Mouse (Mus musculus) thymus, postnatal 36 days (tissue): ENCODE results near the gene Etnk2.
"Not testable (repeated sequence)": the region's sequence is repeated elsewhere in the genome, so short reads cannot be mapped to it uniquely, and the experiment has no call there.

Source experiments
- DNase-seq, 2 experiments: peaks; one replicate each; pipeline ENCODE4 v3.0.0; 2022; ENCODE audit warnings: mixed read lengths in 2 of 2

The Etnk2 gene

GRCm38 (mm10) chr1:133363276-133364021 lies at the start of gene Etnk2:
Gene Etnk2 (plus strand): TSS chr1:133363572.
- DNase-seq, result peak; percentile 56 to 63

DNA sequence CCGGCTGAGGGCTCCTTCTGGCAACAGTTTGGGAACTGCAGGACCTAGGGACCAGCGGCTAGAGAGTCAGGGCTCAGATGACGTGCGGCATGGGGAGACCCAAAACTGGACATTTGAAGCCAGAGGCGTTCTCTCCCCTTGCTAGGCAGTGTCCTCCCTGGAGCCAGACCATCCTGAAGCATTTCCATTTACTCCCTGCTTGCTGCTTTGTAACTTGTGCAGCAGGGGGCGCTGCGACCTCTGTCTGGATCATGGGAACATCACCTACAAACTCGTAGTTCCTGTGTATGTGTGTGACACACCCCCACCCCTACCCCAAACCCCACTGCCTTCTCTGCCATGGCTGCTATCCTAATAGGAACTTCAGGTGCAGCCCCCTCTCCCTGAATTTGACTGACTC lies 49.0 kb upstream of the Etnk2 start:
- DNase-seq, result peak; percentile 53 to 58

DNA sequence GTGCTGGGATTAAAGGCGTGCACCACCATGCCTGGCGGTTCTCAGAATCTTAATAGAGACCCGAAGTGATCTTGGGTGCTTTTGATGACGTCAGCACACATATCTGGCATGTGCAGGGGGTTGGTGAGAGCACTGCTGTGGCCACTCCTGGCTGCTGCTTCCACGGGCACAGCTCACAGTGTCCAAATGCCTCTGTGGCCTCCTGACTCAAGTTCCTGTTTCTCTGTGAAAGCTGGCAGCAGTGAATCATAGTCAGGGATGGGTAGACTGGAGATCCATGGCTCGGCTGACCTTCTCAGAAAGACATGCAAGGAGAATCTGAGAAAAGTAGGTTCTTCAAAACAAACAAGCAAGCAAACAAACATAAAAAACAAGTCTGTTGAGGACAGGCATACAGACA lies 47.6 kb upstream of the Etnk2 start:
- DNase-seq, result no peak

DNA sequence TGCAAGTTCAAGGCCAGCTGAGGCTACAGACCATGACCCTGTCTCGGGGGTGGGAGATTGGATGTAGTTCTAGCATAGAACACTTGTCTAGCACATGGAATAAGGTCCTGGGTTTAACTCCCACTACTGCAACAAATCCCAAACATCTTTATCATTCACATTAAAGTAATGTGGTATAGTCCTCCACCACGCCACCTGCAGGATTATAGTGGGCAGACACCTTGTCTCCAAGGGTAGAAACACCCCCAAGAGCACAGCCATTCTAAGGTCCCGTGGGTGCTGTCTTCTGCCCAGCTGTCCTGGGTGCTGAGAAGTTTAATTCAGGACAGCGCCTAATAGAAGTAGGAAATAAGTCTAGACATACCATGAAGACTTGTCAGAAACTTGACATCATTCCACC lies 46.8 kb upstream of the Etnk2 start:
- DNase-seq, result no peak

GRCm38 (mm10) chr1:133317149-133317548 lies 46.2 kb upstream of the Etnk2 start:
- no peak for DNase-seq

GRCm38 (mm10) chr1:133321267-133321925 lies 42.0 kb upstream of the Etnk2 start, which contains the start of gene Kiss1:
Gene Kiss1 (plus strand): TSS chr1:133321875.
- no peak for DNase-seq

GRCm38 (mm10) chr1:133323333-133323732 lies 40.0 kb upstream of the Etnk2 start:
- DNase-seq, result no peak

DNA sequence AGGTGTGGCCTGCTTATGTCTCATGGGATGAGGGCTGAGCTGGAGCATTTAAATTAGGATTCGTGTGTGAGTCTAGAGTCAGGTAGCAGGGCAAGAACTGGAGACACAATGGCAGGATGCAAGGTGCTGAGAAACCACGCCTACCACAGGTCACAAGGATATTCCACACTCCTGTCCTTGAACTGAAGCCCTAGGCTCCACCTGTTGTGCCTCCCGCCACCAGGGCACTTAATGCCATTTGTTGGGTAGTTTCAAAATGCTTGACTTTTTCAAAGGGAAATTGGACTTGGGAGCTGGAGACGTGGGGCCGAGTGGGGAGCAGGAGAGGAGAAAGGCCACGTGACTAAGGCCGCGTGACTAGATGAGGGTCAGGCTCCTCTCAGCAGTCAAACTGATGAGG lies 37.4 kb upstream of the Etnk2 start:
- DNase-seq, result no peak

DNA sequence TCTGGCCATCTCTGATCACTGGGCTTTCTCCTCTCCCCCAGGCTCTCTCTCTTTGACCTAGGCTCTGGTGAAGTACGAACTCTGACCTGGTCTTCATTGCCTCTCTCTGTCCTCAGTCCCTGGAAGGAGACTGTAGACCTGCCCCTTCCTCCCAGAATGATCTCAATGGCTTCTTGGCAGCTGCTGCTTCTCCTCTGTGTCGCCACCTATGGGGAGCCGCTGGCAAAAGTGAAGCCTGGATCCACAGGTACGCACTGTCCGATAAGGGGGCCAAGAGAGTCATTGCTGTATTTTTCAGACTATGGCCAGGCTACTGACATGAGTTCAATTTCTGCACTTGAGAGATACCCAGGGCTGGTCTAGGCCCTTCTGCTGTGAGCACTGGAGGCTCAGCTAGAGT lies 36.3 kb upstream of the Etnk2 start:
- DNase-seq, result no peak

GRCm38 (mm10) chr1:133328299-133328795 lies 35.0 kb upstream of the Etnk2 start:
- no peak for DNase-seq

DNA sequence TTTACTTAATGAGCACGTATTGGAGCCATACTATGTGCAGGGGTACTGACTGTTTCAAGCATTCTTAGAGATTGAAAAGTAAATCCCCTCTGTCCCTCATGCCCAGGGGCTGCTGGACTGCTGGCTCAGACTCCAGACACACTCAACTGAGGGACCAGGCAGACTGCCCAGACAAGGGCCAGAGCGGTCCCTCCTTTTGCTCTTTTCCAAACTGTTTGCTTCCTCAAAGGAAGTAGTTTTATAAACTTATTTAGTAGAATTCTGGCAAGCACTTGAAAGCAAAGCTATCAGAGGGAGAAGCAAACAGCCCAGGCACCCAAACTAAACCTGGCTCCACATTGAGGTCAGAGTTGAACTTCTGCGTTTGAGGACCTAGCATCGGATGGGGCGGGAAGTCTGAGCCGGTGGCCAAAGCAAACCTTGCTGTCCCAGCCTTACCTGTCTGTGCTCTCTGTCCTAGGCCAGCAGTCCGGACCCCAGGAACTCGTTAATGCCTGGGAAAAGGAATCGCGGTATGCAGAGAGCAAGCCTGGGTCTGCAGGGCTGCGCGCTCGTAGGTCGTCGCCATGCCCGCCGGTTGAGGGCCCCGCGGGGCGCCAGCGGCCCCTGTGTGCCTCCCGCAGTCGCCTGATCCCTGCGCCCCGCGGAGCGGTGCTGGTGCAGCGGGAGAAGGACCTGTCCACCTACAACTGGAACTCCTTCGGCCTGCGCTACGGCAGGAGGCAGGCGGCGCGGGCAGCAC lies 34.3 kb upstream of the Etnk2 start:
- no peak for DNase-seq

GRCm38 (mm10) chr1:133329638-133329964 lies 33.8 kb upstream of the Etnk2 start:
- no peak for DNase-seq

GRCm38 (mm10) chr1:133331142-133331541 lies 32.2 kb upstream of the Etnk2 start:
- DNase-seq, result no peak

DNA sequence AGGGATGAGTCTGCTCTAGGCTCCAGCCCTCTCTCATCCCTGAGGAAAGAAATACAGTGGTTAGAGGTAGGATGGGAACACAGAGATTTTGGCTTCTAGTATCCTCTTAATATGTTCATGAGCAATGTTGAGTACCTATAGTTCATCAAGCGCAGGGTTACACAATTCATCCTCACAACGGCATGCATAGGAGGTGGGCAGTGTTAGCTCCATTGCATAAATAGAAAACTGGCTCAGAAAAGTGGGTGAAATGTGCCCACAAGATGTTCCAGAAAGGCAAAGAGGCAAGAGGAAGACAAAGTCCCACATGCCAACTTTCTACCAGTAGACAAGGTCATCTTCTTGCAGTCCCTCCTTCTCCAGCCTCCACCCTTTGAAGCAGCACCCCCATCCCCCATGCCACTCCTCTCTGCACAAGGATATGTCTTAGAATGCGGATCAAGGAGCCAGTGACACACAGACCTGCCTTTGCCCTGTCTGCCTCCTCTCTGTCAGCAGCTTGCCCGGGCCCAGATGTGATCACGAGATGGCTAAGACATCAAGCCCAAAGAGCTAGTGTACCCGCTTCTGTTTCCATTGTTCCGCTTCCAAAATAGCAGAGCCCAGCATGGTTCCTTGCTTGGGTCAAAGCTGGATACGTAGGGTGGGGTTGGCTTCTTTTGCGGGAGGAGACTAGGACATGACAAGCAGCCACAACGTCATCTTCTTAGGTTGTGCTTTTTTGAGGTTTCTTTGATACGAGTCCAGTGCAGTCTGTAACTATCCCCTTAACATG lies 30.5 kb upstream of the Etnk2 start:
- no peak for DNase-seq

GRCm38 (mm10) chr1:133333937-133334336 lies 29.4 kb upstream of the Etnk2 start:
- no peak for DNase-seq

DNA sequence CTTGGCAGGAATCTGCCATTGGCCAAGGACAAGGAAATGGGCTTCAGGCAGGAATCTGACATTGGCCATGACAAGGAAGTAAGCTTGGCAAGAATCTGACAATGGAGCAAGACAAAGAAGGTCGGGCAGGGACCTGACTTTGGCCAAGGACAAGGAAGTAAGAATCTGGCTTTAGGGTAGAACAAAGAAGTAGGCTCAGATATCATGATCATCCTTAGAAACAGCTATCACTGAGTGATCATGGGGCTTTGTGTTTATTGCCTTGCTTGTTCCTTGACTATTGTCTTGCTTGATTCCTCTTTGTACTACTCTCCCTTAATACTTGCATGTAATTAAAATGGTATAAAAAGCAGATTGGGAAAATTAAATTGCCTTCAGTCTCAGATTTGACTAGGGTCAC lies 23.0 kb upstream of the Etnk2 start:
- DNase-seq, result not testable (repeated sequence)

DNA sequence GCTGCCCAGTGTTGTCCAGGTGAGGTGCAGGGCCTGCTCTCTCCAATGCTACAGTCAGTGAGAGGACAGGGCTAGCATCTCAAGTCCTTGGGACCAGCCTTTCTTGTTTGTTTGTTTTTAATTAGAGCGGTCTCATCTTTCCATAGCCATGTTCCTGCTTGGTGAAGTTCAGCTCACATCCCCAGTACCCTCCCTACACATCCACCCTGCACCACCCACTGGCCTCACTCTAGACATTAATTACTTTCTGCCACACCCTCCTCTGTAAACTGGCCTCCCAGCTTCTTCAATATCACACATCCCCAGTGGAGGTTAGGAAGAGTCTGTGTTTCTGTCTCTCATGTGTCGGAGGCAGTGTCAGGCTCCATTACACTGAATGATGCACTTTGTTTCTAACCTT lies 19.0 kb upstream of the Etnk2 start:
- no peak for DNase-seq

- no peak for DNase-seq
Observed at GRCm38 (mm10) chr1:133346531-133346930, 16.8 kb upstream of the Etnk2 start.

- no peak for DNase-seq
Observed at GRCm38 (mm10) chr1:133347226-133347625, 16.1 kb upstream of the Etnk2 start.

DNA sequence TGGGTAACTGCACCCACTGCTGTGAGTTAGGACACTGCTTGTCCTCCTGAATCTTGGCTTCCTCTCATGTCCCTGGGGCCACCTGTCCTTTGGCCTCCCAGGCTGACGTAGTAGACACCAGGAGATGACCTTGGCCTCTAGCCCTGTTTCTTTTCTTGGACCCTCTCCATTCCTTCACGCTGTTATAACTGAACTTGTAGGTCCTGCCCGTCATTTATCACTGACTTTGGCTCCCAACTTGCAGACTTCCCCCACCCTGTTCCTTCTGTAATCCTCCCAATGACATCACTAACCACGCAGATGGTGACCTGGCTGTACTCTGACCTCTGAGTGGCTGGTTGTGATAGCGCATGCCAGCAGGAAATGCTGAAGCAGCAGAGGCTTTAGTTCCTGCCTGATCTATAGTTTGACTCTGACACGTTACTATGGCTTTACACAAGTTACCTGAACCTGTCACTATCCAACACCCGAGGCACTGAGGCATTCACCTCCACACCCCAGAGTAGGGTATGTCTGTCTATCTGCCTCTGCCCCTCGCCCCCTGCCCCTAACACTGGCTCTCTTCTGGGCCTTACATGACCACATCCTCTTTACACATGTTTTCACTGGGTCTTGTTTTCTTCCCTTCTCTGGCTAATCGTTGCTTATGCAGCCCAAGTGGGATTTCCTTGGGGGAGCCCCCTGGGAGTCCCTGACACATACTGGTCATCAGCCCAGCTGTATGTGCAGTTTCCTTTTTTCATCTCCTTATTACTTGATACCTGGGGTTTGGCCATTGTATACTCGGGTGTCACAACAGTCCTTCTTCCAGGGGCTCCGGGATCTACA lies 15.5 kb upstream of the Etnk2 start:
- no peak for DNase-seq

DNA sequence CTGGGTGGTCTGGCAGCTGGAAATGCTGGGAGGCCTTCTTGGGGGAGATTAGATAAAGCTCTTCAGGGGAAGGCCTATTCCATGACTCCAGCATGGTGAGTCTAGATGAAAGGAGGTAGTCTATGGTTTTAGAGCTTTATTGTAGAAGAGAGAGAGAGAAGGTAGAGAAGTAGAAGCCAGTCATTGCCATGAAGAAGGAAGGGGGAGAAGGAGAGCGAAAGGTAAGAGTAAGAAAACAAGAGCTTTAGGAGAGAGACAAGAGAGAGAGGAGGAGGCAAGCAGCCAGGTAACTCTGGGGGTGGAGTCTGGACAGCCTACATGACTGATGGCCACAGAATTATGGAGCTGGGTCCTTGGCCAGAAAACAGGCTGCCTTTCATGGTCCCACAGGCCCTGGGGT lies 13.2 kb upstream of the Etnk2 start, which contains the start of gene Ren1:
TSS of gene Ren1 (plus strand) at position 301 of the 400 bp plus-strand sequence.
- DNase-seq, result no peak

- DNase-seq, result no peak
Observed at GRCm38 (mm10) chr1:133351762-133352161, 11.6 kb upstream of the Etnk2 start.
